Mouse (Mus musculus) cortical plate, adult 2 months (tissue): ENCODE measurements around the gene Coa5. TPM values are rescaled to one million over a fixed set of nuclear protein-coding genes. Genes with fewer than 3 reads are reported as not detected.

ENCODE experiments used
- H3K27ac ChIP-seq: fragments of 200-500 bp; 2 replicates; pipeline ENCODE4 v1.5.1; 2012; ENCODE audit warnings: low read length, control low read depth, inconsistent platforms; ENCODE audit not compliant: insufficient read depth
- H3K4me1 ChIP-seq: fragments of 200-500 bp; 2 replicates; pipeline ENCODE4 v1.6.1; 2011; ENCODE audit warnings: low read length; ENCODE audit not compliant: control insufficient read depth, insufficient read depth
- H3K4me3 ChIP-seq: fragments of 200-500 bp; 2 replicates; pipeline ENCODE4 v1.5.1; 2011; ENCODE audit warnings: mild to moderate bottlenecking, low read length, control low read depth; ENCODE audit not compliant: insufficient read depth
- CTCF ChIP-seq: fragments of 200-500 bp; IDR thresholded peaks from 2 replicates; pipeline ENCODE4 v1.5.1; 2011; ENCODE audit warnings: mild to moderate bottlenecking, control low read depth, low read length; ENCODE audit not compliant: insufficient read depth; ENCODE audit errors: extremely low read depth
- POLR2A ChIP-seq: fragments of 200-500 bp; IDR thresholded peaks from 2 replicates; pipeline ENCODE4 v1.6.1; 2011; ENCODE audit warnings: mild to moderate bottlenecking, low read length, control low read depth; ENCODE audit not compliant: insufficient read depth; ENCODE audit errors: extremely low read depth
- polyA plus RNA-seq: library from polyadenylated mRNA; depleted of rRNA; stranded (reverse); fragments of >200 nt; gene quantifications from 2 replicates; pipeline ENCODE4 v1.2.3, GENCODE M21; 2012; rRNA removed

Gene Coa5
- polyA plus RNA-seq, 1 experiment = 71.6 TPM

- Histone ChIP-seq H3K4me3 (no peak overlapping the region), H3K27ac (no peak overlapping the region)
- TF ChIP-seq CTCF (no peak), POLR2A (no peak)
Measured at GRCm38 (mm10) chr1:37379536-37379935, 50.4 kb downstream of the Coa5 start.

GRCm38 (mm10) chr1:37378095-37378494 is 51.8 kb downstream of the Coa5 start:
- Histone ChIP-seq H3K4me3 (no peak overlapping the region), H3K27ac (no peak overlapping the region), H3K4me1 (peaks cover 1% of the 10 kb centered on the region; the same call in 1 of the 2 replicates)
- TF ChIP-seq POLR2A = no peak
- no peak for TF ChIP-seq CTCF

More at GRCm38 (mm10) chr1:37379536-37379935, 50.4 kb downstream of the Coa5 start:
- peaks cover 1% of the 10 kb centered on the region; the same call in 1 of the 2 replicates for H3K4me1 ChIP-seq

- TF ChIP-seq CTCF = no peak
- no peak for TF ChIP-seq POLR2A
- Histone ChIP-seq H3K27ac (no peak overlapping the region), H3K4me3 (no peak overlapping the region), H3K4me1 (peaks cover 1% of the 10 kb centered on the region; the same call in 1 of the 2 replicates)
Measured at GRCm38 (mm10) chr1:37376751-37377150, 53.2 kb downstream of the Coa5 start.

GRCm38 (mm10) chr1:37376177-37376576 is 53.7 kb downstream of the Coa5 start:
- TF ChIP-seq POLR2A (no peak), CTCF (no peak)
- Histone ChIP-seq H3K4me3 (no peak overlapping the region), H3K27ac (no peak overlapping the region), H3K4me1 (peaks cover 1% of the 10 kb centered on the region; the same call in 1 of the 2 replicates)

GRCm38 (mm10) chr1:37368768-37369385 is 61.0 kb downstream of the Coa5 start:
- peaks cover 11% of the 10 kb centered on the region for H3K4me1 ChIP-seq
- TF ChIP-seq CTCF (no peak), POLR2A (no peak)
- peak overlapping the region; percentile 22; the same call in 1 of the 2 replicates for H3K27ac ChIP-seq
- no peak overlapping the region for H3K4me3 ChIP-seq

- Histone ChIP-seq H3K4me1 (peaks cover 11% of the 10 kb centered on the region), H3K4me3 (no peak overlapping the region), H3K27ac (0 out of 2 replicates have a peak overlapping the region, but pooled peaks have one; percentile 18)
- TF ChIP-seq CTCF = no peak
- no peak for TF ChIP-seq POLR2A
Measured at GRCm38 (mm10) chr1:37368125-37368524, 61.8 kb downstream of the Coa5 start.

Other genes starting within 250 kb of the Coa5 start
- 0.04 TPM in 1 of 2 replicates, not detected in the other for gene Cnga3, start 215.7 kb downstream of the Coa5 start, polyA plus RNA-seq
- gene Inpp4a, start 130.2 kb downstream of the Coa5 start, polyA plus RNA-seq = 84.4 and 85.7 TPM in 2 replicates
- gene Unc50, start within 50 bp of the Coa5 start, polyA plus RNA-seq = 82.7 and 85.5 TPM in 2 replicates
- gene Mgat4a, start 110.9 kb upstream of the Coa5 start, polyA plus RNA-seq = 16.6 and 17.0 TPM in 2 replicates